Mouse (Mus musculus): ENCODE data around the gene Grm4. TPM values are rescaled to one million over a fixed set of nuclear protein-coding genes. Genes with fewer than 3 reads are reported as not detected.

Gene Grm4
- total RNA-seq, 2 experiments from 2014 or later = 0.20 TPM; not detected in 1

Other genes starting within 250 kb of the Grm4 start
- gene Hmga1, start 35.1 kb upstream of the Grm4 start, total RNA-seq (2021) = 10 to 100 TPM; 42.5 to 47.3 TPM
- 10 to 100 TPM; 10.2 to 11.2 TPM for gene AI413582, start 44.4 kb upstream of the Grm4 start, total RNA-seq (2021)
- 100 to 1,000 TPM; 380 to 410 TPM for gene Nudt3, start 102.1 kb upstream of the Grm4 start, total RNA-seq (2021)
- 1 to 10 TPM in 1 of 2 experiments, not detected in 1; 1.0 TPM for gene RPS10-NUDT3, start 113.8 kb upstream of the Grm4 start, total RNA-seq (2021)
- 100 to 1,000 TPM; 713 to 733 TPM for gene Rps10, start 115.3 kb upstream of the Grm4 start, total RNA-seq (2021)
- gene Pacsin1, start 134.1 kb upstream of the Grm4 start, total RNA-seq (2021) = under 1 TPM; 0.05 to 0.20 TPM
- under 1 TPM in 1 of 2 experiments, not detected in 1; 0.29 TPM for gene Spdef, start 207.6 kb upstream of the Grm4 start, total RNA-seq (2021)